Mouse (Mus musculus) myocyte (in vitro differentiated cells): ENCODE results near the gene Gm42688.

Experiments used
- CEBPB ChIP-seq: IDR thresholded peaks from 2 replicates; pipeline ENCODE4 v1.6.1; 2011; ENCODE audit warnings: mild to moderate bottlenecking, moderate library complexity; ENCODE audit not compliant: poor library complexity, insufficient read depth, severe bottlenecking
- MAX ChIP-seq: IDR thresholded peaks from one replicate; pipeline ENCODE4 v1.6.1; 2011; ENCODE audit warnings: low read depth, mild to moderate bottlenecking, control low read depth
- MYOD1 ChIP-seq, 3 experiments: IDR thresholded peaks; one replicate each; pipeline ENCODE4 v1.6.1; 2011; ENCODE audit warnings: control low read depth in 2 of 3, low read depth in 2 of 3, mild to moderate bottlenecking in 2 of 3, moderate library complexity in 1 of 3; ENCODE audit not compliant: insufficient read length in 2 of 3, control insufficient read depth in 1 of 3
- MYOG ChIP-seq, 3 experiments: IDR thresholded peaks; one replicate each; pipeline ENCODE4 v1.6.1; 2011; ENCODE audit warnings: control low read depth in 2 of 3, low read depth in 2 of 3, mild to moderate bottlenecking in 2 of 3; ENCODE audit not compliant: insufficient read length in 2 of 3, control insufficient read depth in 1 of 3, insufficient read depth in 1 of 3
- POLR2A ChIP-seq: IDR thresholded peaks from one replicate; pipeline ENCODE4 v1.6.1; 2011; ENCODE audit warnings: low read depth, mild to moderate bottlenecking, control low read depth, moderate library complexity; ENCODE audit not compliant: insufficient read length
- POLR2AphosphoS2 ChIP-seq: IDR thresholded peaks from one replicate; pipeline ENCODE4 v1.6.1; 2011; ENCODE audit warnings: low read depth, control low read depth; ENCODE audit not compliant: insufficient read length
- SRF ChIP-seq: IDR thresholded peaks from one replicate; pipeline ENCODE4 v1.6.1; 2011; ENCODE audit warnings: low read depth; ENCODE audit not compliant: control insufficient read depth, insufficient read length
- TCF3 ChIP-seq: IDR thresholded peaks from one replicate; pipeline ENCODE4 v1.6.1; 2011; ENCODE audit warnings: low read depth, control low read depth; ENCODE audit not compliant: insufficient read length
- USF1 ChIP-seq: IDR thresholded peaks from one replicate; pipeline ENCODE4 v1.6.1; 2011; ENCODE audit warnings: low read depth, mild to moderate bottlenecking, control low read depth, moderate library complexity

DNA sequence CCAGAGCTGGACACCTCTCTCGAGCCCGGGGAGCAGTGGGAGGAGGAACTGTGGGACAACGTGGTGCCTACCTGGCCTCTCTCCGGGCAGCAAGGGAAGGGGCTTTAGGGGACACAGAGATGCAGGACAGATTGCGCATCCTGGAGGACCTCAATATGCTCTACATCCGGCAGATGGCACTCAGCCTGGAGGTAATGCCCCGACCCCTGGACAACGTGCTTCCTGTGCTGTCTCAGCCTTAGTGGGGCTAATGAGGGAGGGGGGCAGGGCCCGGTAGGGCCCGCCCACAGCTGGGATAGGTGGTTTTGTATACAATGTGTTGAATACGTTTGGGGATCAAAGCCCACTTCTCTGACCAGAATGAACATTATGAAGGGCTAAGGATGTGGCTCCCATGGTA, 36.6 kb downstream of the Gm42688 start:
- TF ChIP-seq POLR2A (no peak), MAX (no peak), SRF (no peak), MYOG (IDR thresholded peaks at IDR 0.05; ENCODE audit: control insufficient read depth in 1 of 3, insufficient read depth in 1 of 3, insufficient read length in 2 of 3, low read depth in 2 of 3) (no peak), CEBPB (no peak), POLR2AphosphoS2 (peak; percentile 48), TCF3 (no peak), MYOD1 (IDR thresholded peaks at IDR 0.05; ENCODE audit: control insufficient read depth in 1 of 3, insufficient read length in 2 of 3, low read depth in 2 of 3) (peak in 1 of 3 experiments; percentile 13), USF1 (no peak)
